Mouse (Mus musculus) erythroblast, embryonic 14.5 days (primary cell): ENCODE results near the gene Mrps11.

ENCODE experiments used
- GATA1 ChIP-seq: IDR thresholded peaks from 2 replicates; pipeline ENCODE4 v1.6.1; 2012; ENCODE audit warnings: low read length, inconsistent platforms, mixed read lengths
- TAL1 ChIP-seq: IDR thresholded peaks from 3 replicates; pipeline ENCODE4 v1.6.1; 2012; ENCODE audit warnings: low read length, inconsistent platforms, mixed read lengths

GRCm38 (mm10) chr7:78818336-78818735, 35.4 kb downstream of the Mrps11 start:
- TF ChIP-seq GATA1 (no peak), TAL1 (no peak)
